Comparison of ENCODE assay signal across 29 mouse cellular contexts in genomic region chrX:103652048-103652447, GRCm38 (mm10). TPM values are rescaled to one million over a fixed set of nuclear protein-coding genes. Genes with fewer than 3 reads are reported as not detected.
"Had no signal": no experiment of that assay in that cellular context is flagged by ENCODE, and none has a peak within 500 bp of the region (broad histone marks: within the 10 kb centered on the region; RNA-seq: fewer than 3 reads in every experiment).

No protein-coding gene starts in this region.

- H3K4me1 ChIP-seq: heart, embryonic 13.5 days; heart, embryonic 15.5 days; hindbrain, embryonic 13.5 days; hindbrain, embryonic 15.5 days; limb, embryonic 10.5 days; limb, embryonic 12.5 days; liver, embryonic 13.5 days; liver, embryonic 15.5 days had no signal

- H3K36me3 ChIP-seq: heart, embryonic 13.5 days; heart, embryonic 15.5 days; hindbrain, embryonic 13.5 days; hindbrain, embryonic 15.5 days; limb, embryonic 10.5 days; limb, embryonic 12.5 days; liver, embryonic 13.5 days; liver, embryonic 15.5 days had no signal

- H3K4me3 ChIP-seq: heart, adult 2 months; heart, embryonic 13.5 days; heart, embryonic 15.5 days; hindbrain, embryonic 13.5 days; hindbrain, embryonic 15.5 days; layer of hippocampus, adult 2 months; left cerebral cortex, adult 2 months; limb, embryonic 10.5 days; limb, embryonic 12.5 days; liver, embryonic 13.5 days; liver, embryonic 15.5 days had no signal

- H3K9ac ChIP-seq: heart, embryonic 13.5 days; heart, embryonic 15.5 days; hindbrain, embryonic 13.5 days; hindbrain, embryonic 15.5 days; limb, embryonic 12.5 days; liver, embryonic 13.5 days; liver, embryonic 15.5 days had no signal

- ATAC-seq: hindbrain, postnatal 0 days had no signal

- H3K4me2 ChIP-seq: heart, embryonic 11.5 days; heart, embryonic 13.5 days; heart, embryonic 15.5 days; hindbrain, embryonic 13.5 days; hindbrain, embryonic 15.5 days; limb, embryonic 12.5 days; liver, embryonic 11.5 days; liver, embryonic 13.5 days; liver, embryonic 15.5 days had no signal

- H3K9me3 ChIP-seq: heart, embryonic 13.5 days; heart, embryonic 15.5 days; hindbrain, embryonic 13.5 days; hindbrain, embryonic 15.5 days; limb, embryonic 10.5 days; limb, embryonic 12.5 days; liver, embryonic 13.5 days; liver, embryonic 15.5 days had no signal

- H3K27ac ChIP-seq: heart, adult 2 months; heart, embryonic 13.5 days; heart, embryonic 15.5 days; hindbrain, embryonic 13.5 days; hindbrain, embryonic 15.5 days; hindbrain, postnatal 0 days; layer of hippocampus, adult 2 months; left cerebral cortex, adult 2 months; limb, embryonic 10.5 days; limb, embryonic 12.5 days; liver, embryonic 13.5 days; liver, embryonic 15.5 days had no signal

- DNase-seq: gastrocnemius, postnatal 14 days; gastrocnemius, postnatal 36 days; heart, adult 11 months; heart, adult 2 months; heart, postnatal 14 days; heart, postnatal 36 days; kidney, adult 2 months; kidney, adult 9 months; kidney, postnatal 14 days; kidney, postnatal 4 days; liver; liver, embryonic 13.5 days had no signal

- H3K27me3 ChIP-seq: liver, embryonic 13.5 days had no signal

RNA-seq across cellular contexts. Expression of gene Zcchc13, which starts 21.7 kb away (rescaled TPM):
- polyA plus RNA-seq: heart, adult 2 months; heart, embryonic 11.5 days; heart, embryonic 13.5 days; heart, embryonic 15.5 days; heart, postnatal 0 days; hindbrain, embryonic 11.5 days; hindbrain, embryonic 13.5 days; hindbrain, embryonic 15.5 days; hindbrain, postnatal 0 days; intestine, embryonic 14.5 days; kidney, postnatal 0 days; limb, embryonic 10.5 days; limb, embryonic 12.5 days; limb, embryonic 14.5 days; liver, embryonic 11.5 days; liver, embryonic 13.5 days; liver, embryonic 15.5 days had no signal
